ENCODE assay signal across 9 mouse cellular contexts in the genomic region with DNA sequence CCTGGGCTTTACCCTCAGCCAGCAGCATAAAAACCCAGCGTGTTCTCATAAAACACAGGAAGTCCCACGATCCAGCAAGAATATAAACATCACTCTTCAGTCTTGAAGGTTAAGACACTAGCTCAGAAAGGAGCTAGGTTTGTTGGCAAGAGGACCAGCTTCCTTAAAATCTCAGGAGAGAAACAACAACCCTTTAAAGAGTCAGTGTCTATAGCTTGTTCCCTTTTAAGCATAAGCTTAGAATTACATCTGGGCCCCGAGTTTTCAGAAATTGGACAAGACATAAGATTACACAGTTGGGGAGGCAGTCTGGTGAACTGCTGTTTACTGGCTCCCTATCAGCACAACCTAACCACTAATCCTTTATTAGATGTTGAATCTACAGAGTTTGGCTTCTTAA. TPM values are rescaled to one million over a fixed set of nuclear protein-coding genes. Genes with fewer than 3 reads are reported as not detected.
A peak's percentile ranks its signal among the peaks of the same experiment; 100 is the strongest.
DNase-seq lines count a peak whose midpoint lies in the region; ATAC-seq and TF ChIP-seq lines count a peak whose summit lies in the region.
"Had no signal": no experiment of that assay in that cellular context is flagged by ENCODE, and none has a peak within 500 bp of the region (broad histone marks: within the 10 kb centered on the region; RNA-seq: fewer than 3 reads in every experiment).

No protein-coding gene starts in this region.

- peaks cover 44% of the 10 kb centered on the region for H3K27me3 ChIP-seq in kidney, embryonic 16.5 days (ENCODE audit: insufficient read depth, low read length)
- H3K27me3 ChIP-seq in embryonic facial prominence, embryonic 12.5 days = peaks cover 51% of the 10 kb centered on the region
- peaks cover 18% of the 10 kb centered on the region for H3K27me3 ChIP-seq in hindbrain, embryonic 11.5 days (ENCODE audit: control insufficient read depth, insufficient read depth, low read length)
- H3K27me3 ChIP-seq in midbrain, embryonic 10.5 days (ENCODE audit: low read depth, poor library complexity, severe bottlenecking) = peaks cover 52% of the 10 kb centered on the region
- H3K27me3 ChIP-seq in cerebellum, adult 2 months (ENCODE audit: control insufficient read depth, insufficient read depth, low read length) = peaks cover 2% of the 10 kb centered on the region; the same call in 1 of the 2 replicates

- no peaks in the 10 kb centered on the region for H3K9me3 ChIP-seq in kidney, embryonic 16.5 days (ENCODE audit: low read length)
- H3K9me3 ChIP-seq in embryonic facial prominence, embryonic 12.5 days = no peaks in the 10 kb centered on the region
- no peaks in the 10 kb centered on the region for H3K9me3 ChIP-seq in hindbrain, embryonic 11.5 days (ENCODE audit: control insufficient read depth, low read length)
- no peaks in the 10 kb centered on the region for H3K9me3 ChIP-seq in midbrain, embryonic 10.5 days (replicated peaks)

- no peak overlapping the region for H3K27ac ChIP-seq in kidney, embryonic 16.5 days (ENCODE audit: low read length)
- H3K27ac ChIP-seq in embryonic facial prominence, embryonic 12.5 days = no peak overlapping the region
- no peak overlapping the region for H3K27ac ChIP-seq in hindbrain, embryonic 11.5 days (ENCODE audit: low read depth, low read length)
- no peak overlapping the region for H3K27ac ChIP-seq in midbrain, embryonic 10.5 days (replicated peaks)
- H3K27ac ChIP-seq in cerebellum, adult 2 months (ENCODE audit: insufficient read depth, low read length) = no peak overlapping the region

- H3K4me2 ChIP-seq in kidney, embryonic 16.5 days (replicated peaks; ENCODE audit: low read depth, low read length) = peak overlapping the region; percentile 93
- 0 out of 2 replicates have a peak overlapping the region, but pooled peaks have one; percentile 13 for H3K4me2 ChIP-seq in embryonic facial prominence, embryonic 12.5 days (replicated peaks)
- no peak overlapping the region for H3K4me2 ChIP-seq in hindbrain, embryonic 11.5 days (replicated peaks; ENCODE audit: low read depth, low read length)

- peak overlapping the region; percentile 4; the same call in 1 of the 2 replicates for H3K9ac ChIP-seq in kidney, embryonic 16.5 days (replicated peaks; ENCODE audit: low read length)
- no peak overlapping the region for H3K9ac ChIP-seq in embryonic facial prominence, embryonic 12.5 days
- H3K9ac ChIP-seq in hindbrain, embryonic 11.5 days (ENCODE audit: low read depth, low read length) = no peak overlapping the region

- H3K4me1 ChIP-seq in kidney, embryonic 16.5 days (ENCODE audit: insufficient read depth, low read length) = peaks cover 10% of the 10 kb centered on the region
- peaks cover 13% of the 10 kb centered on the region for H3K4me1 ChIP-seq in embryonic facial prominence, embryonic 12.5 days
- 0 out of 2 replicates have a peak, but pooled peaks cover 4% of the 10 kb centered on the region for H3K4me1 ChIP-seq in hindbrain, embryonic 11.5 days (replicated peaks; ENCODE audit: control insufficient read depth, insufficient read depth, low read length)
- H3K4me1 ChIP-seq in midbrain, embryonic 10.5 days = peaks cover 26% of the 10 kb centered on the region
- no peaks in the 10 kb centered on the region for H3K4me1 ChIP-seq in cerebellum, adult 2 months (ENCODE audit: control insufficient read depth, insufficient read depth, low read length)

- 7% methylated on average over 3 of the region's 3 CpGs for WGBS in kidney, embryonic 16.5 days
- WGBS in embryonic facial prominence, embryonic 12.5 days = 20% methylated on average over 3 of the region's 3 CpGs
- 33% methylated on average over 3 of the region's 3 CpGs for WGBS in hindbrain, embryonic 11.5 days
- WGBS in midbrain, embryonic 10.5 days = 20% methylated on average over 3 of the region's 3 CpGs
- WGBS in cerebellum, adult 2 months = 72% methylated on average over 3 of the region's 3 CpGs

- no peak for DNase-seq in kidney, postnatal 25 days
- DNase-seq in hindbrain, embryonic 11.5 days (ENCODE audit: low spot score) = no peak
- DNase-seq in midbrain, embryonic 10.5 days (ENCODE audit: low spot score) = no peak
- no peak for DNase-seq in cerebellum, adult 2 months
- DNase-seq in spleen, postnatal 10 days (ENCODE audit: low spot score in 2 of 2) = no peak
- DNase-seq in left cerebral cortex, adult 11 months (ENCODE audit: low spot score) = no peak
- DNase-seq: kidney, adult 8-10 months had no signal

- no peaks in the 10 kb centered on the region for H3K36me3 ChIP-seq in kidney, embryonic 16.5 days (ENCODE audit: insufficient read depth, low read length)
- H3K36me3 ChIP-seq in embryonic facial prominence, embryonic 12.5 days = no peaks in the 10 kb centered on the region
- no peaks in the 10 kb centered on the region for H3K36me3 ChIP-seq in hindbrain, embryonic 11.5 days (ENCODE audit: control insufficient read depth, insufficient read depth, low read length)
- H3K36me3 ChIP-seq in midbrain, embryonic 10.5 days = no peaks in the 10 kb centered on the region

- ATAC-seq in kidney, embryonic 16.5 days (ENCODE audit: low FRiP score, low TSS enrichment) = no peak
- ATAC-seq in embryonic facial prominence, embryonic 12.5 days (ENCODE audit: insufficient number of reproducible peaks, insufficient read depth, low FRiP score, low TSS enrichment) = no peak
- no peak for ATAC-seq in hindbrain, embryonic 11.5 days (ENCODE audit: low FRiP score)

- no peak for TF ChIP-seq POLR2A in cerebellum, adult 2 months (IDR thresholded peaks at IDR 0.05; ENCODE audit: borderline replicate concordance, insufficient read depth, low read length)

- H3K4me3 ChIP-seq in kidney, embryonic 16.5 days (ENCODE audit: low read length) = peak overlapping the region; percentile 75
- no peak overlapping the region for H3K4me3 ChIP-seq in embryonic facial prominence, embryonic 12.5 days
- peak overlapping the region; percentile 70; the same call in 1 of the 2 replicates for H3K4me3 ChIP-seq in hindbrain, embryonic 11.5 days (ENCODE audit: low read depth, low read length)
- peak overlapping the region; percentile 71; the same call in 1 of the 2 replicates for H3K4me3 ChIP-seq in midbrain, embryonic 10.5 days
- no peak overlapping the region for H3K4me3 ChIP-seq in cerebellum, adult 2 months (replicated peaks; ENCODE audit: insufficient read depth, low read depth, low read length)

- no peak for TF ChIP-seq CTCF in cerebellum, adult 2 months (IDR thresholded peaks at IDR 0.05; ENCODE audit: borderline replicate concordance, insufficient read depth, low read depth, low read length)

RNA-seq across cellular contexts. Expression of gene Lmo2, which starts 14.1 kb away (rescaled TPM):
- 33.1 and 34.9 TPM in 2 replicates for polyA plus RNA-seq in kidney, embryonic 16.5 days (2015; fragmentation: Nextera tagmentation; extraction: Ambion mirVana)
- 17.8 and 19.6 TPM in 2 replicates for polyA plus RNA-seq in embryonic facial prominence, embryonic 12.5 days (2016; fragmentation: Nextera tagmentation; extraction: Ambion mirVana)
- polyA plus RNA-seq in hindbrain, embryonic 11.5 days (2014; fragmentation: Nextera tagmentation; extraction: Ambion mirVana) = 21.3 and 23.9 TPM in 2 replicates
- 18.7 and 19.3 TPM in 2 replicates for polyA plus RNA-seq in midbrain, embryonic 10.5 days (2016; fragmentation: Nextera tagmentation; extraction: Ambion mirVana)
- polyA plus RNA-seq in cerebellum, adult 2 months (2012; rRNA removed) = 26.0 and 29.2 TPM in 2 replicates

RNA-seq across cellular contexts. Expression of gene Fbxo3, which starts 55.7 kb away (rescaled TPM):
- polyA plus RNA-seq in kidney, embryonic 16.5 days (2015; fragmentation: Nextera tagmentation; extraction: Ambion mirVana) = 59.7 and 61.1 TPM in 2 replicates
- 52.2 and 56.2 TPM in 2 replicates for polyA plus RNA-seq in embryonic facial prominence, embryonic 12.5 days (2016; fragmentation: Nextera tagmentation; extraction: Ambion mirVana)
- polyA plus RNA-seq in hindbrain, embryonic 11.5 days (2014; fragmentation: Nextera tagmentation; extraction: Ambion mirVana) = 59.9 and 61.4 TPM in 2 replicates
- polyA plus RNA-seq in midbrain, embryonic 10.5 days (2016; fragmentation: Nextera tagmentation; extraction: Ambion mirVana) = 47.4 and 49.9 TPM in 2 replicates
- polyA plus RNA-seq in cerebellum, adult 2 months (2012; rRNA removed) = 65.7 and 70.8 TPM in 2 replicates

RNA-seq across cellular contexts. Expression of gene 4931422A03Rik, which starts 56.3 kb away (rescaled TPM):
- 2.0 and 2.6 TPM in 2 replicates for polyA plus RNA-seq in kidney, embryonic 16.5 days (2015; fragmentation: Nextera tagmentation; extraction: Ambion mirVana)
- polyA plus RNA-seq in embryonic facial prominence, embryonic 12.5 days (2016; fragmentation: Nextera tagmentation; extraction: Ambion mirVana) = 3.0 and 3.2 TPM in 2 replicates
- polyA plus RNA-seq in hindbrain, embryonic 11.5 days (2014; fragmentation: Nextera tagmentation; extraction: Ambion mirVana) = 1.9 and 2.5 TPM in 2 replicates
- 1.1 and 1.6 TPM in 2 replicates for polyA plus RNA-seq in midbrain, embryonic 10.5 days (2016; fragmentation: Nextera tagmentation; extraction: Ambion mirVana)
- not detected in 2 replicates for polyA plus RNA-seq in cerebellum, adult 2 months (2012; rRNA removed)

Comparison
In these comparisons a context has a peak if more than half of its experiments do, and no peak if none do; other contexts are left out.
1. H3K4me3 ChIP-seq: peak in kidney, embryonic 16.5 days (single experiment), hindbrain, embryonic 11.5 days (single experiment) and midbrain, embryonic 10.5 days (single experiment); none in embryonic facial prominence, embryonic 12.5 days (single experiment) and cerebellum, adult 2 months (single experiment).